Mouse (Mus musculus) left cerebral cortex, postnatal 10 days (tissue): Measurements from ENCODE around the gene Fam107a. TPM values are rescaled to one million over a fixed set of nuclear protein-coding genes. Genes with fewer than 3 reads are reported as not detected.
"Not testable (repeated sequence)": the region's sequence is repeated elsewhere in the genome, so short reads cannot be mapped to it uniquely, and the experiment has no call there.

ENCODE experiments used
- DNase-seq, 2 experiments: peaks; one replicate each; pipeline ENCODE4 v3.0.0; 2021 to 2022; ENCODE audit warnings: low spot score in 2 of 2, mixed read lengths in 1 of 2; ENCODE audit errors: extremely low spot score in 1 of 2
- intact Hi-C: fragments of 180-260 bp; cut with DNase I; formaldehyde crosslinking; loops from one replicate; pipeline ENCODE4 v1.15.1; 2025
- total RNA-seq, 2 experiments: library from RNA; stranded (reverse); gene quantifications; 2 replicates each; pipeline ENCODE4 v1.2.3; 2021

The Fam107a gene
- total RNA-seq, 2 experiments from 2014 or later, result 27.7 to 82.3 TPM

- intact Hi-C loops, result no loop called here
- DNase-seq, result no peak
Measured at GRCm38 (mm10) chr14:8326961-8327360, 9.1 kb upstream of the Fam107a start.

- no peak for DNase-seq
- intact Hi-C loops, result no loop called here
Measured at GRCm38 (mm10) chr14:8325746-8326145, 7.9 kb upstream of the Fam107a start.

- no peak for DNase-seq
- intact Hi-C loops, result no loop called here
Measured at GRCm38 (mm10) chr14:8320528-8320927, 2.7 kb upstream of the Fam107a start.

GRCm38 (mm10) chr14:8316366-8317193, 1.2 kb downstream of the Fam107a start:
- DNase-seq, result peak in 1 of 2 experiments; percentile 34
- intact Hi-C loops, result no loop called here

- intact Hi-C loops, result no loop called here
- DNase-seq, result no peak
Measured at GRCm38 (mm10) chr14:8315169-8315568, 2.7 kb downstream of the Fam107a start.

- intact Hi-C loops, result no loop called here
- DNase-seq, result peak in 1 of 2 experiments; percentile 39
Measured at GRCm38 (mm10) chr14:8314536-8314935, 3.3 kb downstream of the Fam107a start.

GRCm38 (mm10) chr14:8313877-8314276, 3.9 kb downstream of the Fam107a start:
- DNase-seq, result peak; percentile 30 to 47
- intact Hi-C loops, result no loop called here

- intact Hi-C loops, result no loop called here
- DNase-seq, result peak; percentile 38 to 63
Measured at GRCm38 (mm10) chr14:8309621-8310141, 8.1 kb downstream of the Fam107a start.

- intact Hi-C loops, result no loop called here
Measured at GRCm38 (mm10) chr14:8308650-8309049, 9.2 kb downstream of the Fam107a start.

GRCm38 (mm10) chr14:8306884-8307283, 10.9 kb downstream of the Fam107a start:
- intact Hi-C loops, result no loop called here
- no peak for DNase-seq

More at GRCm38 (mm10) chr14:8308650-8309049, 9.2 kb downstream of the Fam107a start:
- DNase-seq, result no peak

- intact Hi-C loops, result no loop called here
- peak in 1 of 2 experiments; percentile 25 for DNase-seq
Measured at GRCm38 (mm10) chr14:8305014-8305413, 12.8 kb downstream of the Fam107a start.

GRCm38 (mm10) chr14:8304082-8304481, 13.7 kb downstream of the Fam107a start:
- intact Hi-C loops, result loop anchor here (5.0 kb wide), 1 partner anchor 43 kb away; no protein-coding TSS in a partner anchor
- no peak for DNase-seq

- DNase-seq, result no peak
- intact Hi-C loops, result loop anchor here (5.0 kb wide), 1 partner anchor 45 kb away; no protein-coding TSS in a partner anchor
Measured at GRCm38 (mm10) chr14:8302687-8303086, 15.1 kb downstream of the Fam107a start.

GRCm38 (mm10) chr14:8300281-8300680, 17.5 kb downstream of the Fam107a start:
- peak in 1 of 2 experiments; percentile 52 for DNase-seq
- intact Hi-C loops, result loop anchor here (5.0 kb wide), 1 partner anchor 47 kb away; no protein-coding TSS in a partner anchor

GRCm38 (mm10) chr14:8297889-8298293, 19.9 kb downstream of the Fam107a start:
- intact Hi-C loops, result loop anchor here (5.0 kb wide), 1 partner anchor 36 kb away; no protein-coding TSS in a partner anchor
- no peak for DNase-seq

- intact Hi-C loops, result no loop called here
- no peak for DNase-seq
Measured at GRCm38 (mm10) chr14:8294257-8294656, 23.6 kb downstream of the Fam107a start.

GRCm38 (mm10) chr14:8286595-8286994, 31.2 kb downstream of the Fam107a start:
- intact Hi-C loops, result not testable (repeated sequence)
- peak; percentile 43 to 80 for DNase-seq

GRCm38 (mm10) chr14:8283784-8284183, 34.0 kb downstream of the Fam107a start:
- intact Hi-C loops, result no loop called here

GRCm38 (mm10) chr14:8271281-8271680, 46.5 kb downstream of the Fam107a start:
- intact Hi-C loops, DNase-seq: not testable (repeated sequence)

More at GRCm38 (mm10) chr14:8283784-8284183, 34.0 kb downstream of the Fam107a start:
- no peak for DNase-seq

GRCm38 (mm10) chr14:8264378-8264777, 53.4 kb downstream of the Fam107a start:
- no peak for DNase-seq
- intact Hi-C loops, result loop anchor here (5.0 kb wide), 2 partner anchors 33 to 83 kb away; no protein-coding TSS in a partner anchor
